Mouse (Mus musculus): ENCODE measurements around the gene Ndufaf4.
"Not testable (repeated sequence)": the region's sequence is repeated elsewhere in the genome, so short reads cannot be mapped to it uniquely, and the experiment has no call there.

The Ndufaf4 gene

GRCm38 (mm10) chr4:24897851-24898515, at the start of gene Ndufaf4:
Gene Ndufaf4, plus strand, starts transcription at chr4:24898083.
- DNase-seq = peak; percentile 94

DNA sequence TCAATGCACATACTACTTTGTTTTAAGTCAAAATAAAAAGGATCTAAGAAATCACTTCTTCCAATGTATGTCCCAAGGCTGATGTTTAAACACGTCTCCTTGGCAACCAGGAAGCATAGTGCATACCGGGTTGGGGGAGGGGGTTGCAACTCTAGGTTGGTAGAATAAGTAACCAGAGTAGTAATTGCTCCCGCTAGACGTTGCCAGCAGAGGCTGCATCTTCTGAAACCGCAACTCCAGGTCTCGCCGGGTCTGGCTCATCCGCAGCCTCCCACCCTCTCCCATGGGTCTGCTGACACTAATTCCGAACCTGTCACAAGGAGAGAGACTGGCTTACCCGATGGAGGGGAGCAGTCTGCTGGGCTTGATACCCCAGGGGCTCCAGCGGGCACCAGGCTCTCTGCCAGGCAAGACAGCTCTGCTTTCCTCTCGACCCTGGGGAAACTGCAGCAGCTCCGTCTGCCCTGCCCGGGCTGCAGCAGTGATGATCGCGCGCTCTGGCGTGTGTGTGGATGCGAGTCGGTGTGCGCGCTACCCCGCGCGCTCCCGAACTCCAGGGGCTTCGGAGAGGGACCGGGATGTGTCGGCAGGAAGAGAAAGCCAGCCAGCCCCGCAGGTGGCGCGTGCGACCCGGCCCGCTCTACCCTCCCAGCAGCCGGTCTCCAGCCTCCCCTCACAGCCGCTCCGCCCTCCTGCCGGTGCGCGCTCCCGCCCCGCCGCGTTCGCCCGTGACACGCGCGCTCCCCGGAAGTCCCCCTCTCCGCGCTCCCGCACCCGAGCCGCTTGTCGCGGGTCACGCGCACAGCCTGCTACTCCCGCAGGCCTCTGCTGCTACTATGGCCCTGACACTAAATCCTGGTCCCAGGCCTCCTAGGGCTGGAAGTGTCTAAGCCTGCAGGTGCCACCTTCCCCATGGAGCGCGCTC, 47.2 kb upstream of the Ndufaf4 start, which contains the start of gene Klhl32:
Gene Klhl32 (minus strand): TSS at position 724 of the 925 bp plus-strand sequence.
- DNase-seq = peak; percentile 91

GRCm38 (mm10) chr4:24865691-24866090, 32.2 kb upstream of the Ndufaf4 start:
- DNase-seq = no peak

- DNase-seq = no peak
Observed at GRCm38 (mm10) chr4:24869230-24869629, 28.7 kb upstream of the Ndufaf4 start.

DNA sequence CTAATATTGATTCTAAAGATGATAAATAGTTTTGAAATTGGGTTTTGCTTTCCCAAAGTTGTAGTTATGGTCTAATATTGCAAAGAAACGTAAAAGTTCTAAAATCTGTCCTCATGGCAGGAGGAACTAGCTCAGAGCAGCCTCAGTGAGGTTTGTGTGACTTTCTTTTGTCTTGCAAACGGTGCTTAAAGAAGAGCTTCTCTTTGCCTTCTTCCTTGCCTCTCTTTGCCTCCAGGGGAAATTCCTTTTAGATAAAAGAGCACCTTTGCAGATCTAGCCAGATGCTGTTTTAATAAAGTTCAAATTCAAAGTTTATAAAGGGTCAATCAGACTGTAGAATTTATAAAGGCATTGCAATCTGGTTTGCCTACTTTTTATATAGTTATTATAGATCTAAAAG, 8.5 kb upstream of the Ndufaf4 start:
- DNase-seq = not testable (repeated sequence)

- DNase-seq = not testable (repeated sequence)
Observed at GRCm38 (mm10) chr4:24892293-24892692, 5.6 kb upstream of the Ndufaf4 start.

DNA sequence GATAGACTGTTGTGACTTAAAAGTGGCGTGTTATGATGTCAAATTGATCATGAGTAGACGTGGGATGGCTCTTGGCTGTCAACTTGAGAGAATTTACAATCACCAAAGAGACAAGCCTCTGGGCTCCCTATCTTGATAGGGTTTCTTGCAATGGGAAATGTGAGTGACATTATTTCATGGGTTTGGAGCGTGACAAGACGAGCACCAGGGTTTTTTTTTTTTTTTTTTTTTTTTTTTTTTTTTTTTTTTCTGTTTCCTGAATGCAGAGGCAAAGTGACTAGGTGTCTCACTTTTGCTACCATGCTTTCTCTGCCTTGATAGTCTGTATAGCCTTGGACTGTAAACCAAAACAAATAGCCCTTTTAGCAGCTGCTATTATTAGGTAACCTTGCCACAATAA, 3.3 kb upstream of the Ndufaf4 start:
- DNase-seq = no peak

DNA sequence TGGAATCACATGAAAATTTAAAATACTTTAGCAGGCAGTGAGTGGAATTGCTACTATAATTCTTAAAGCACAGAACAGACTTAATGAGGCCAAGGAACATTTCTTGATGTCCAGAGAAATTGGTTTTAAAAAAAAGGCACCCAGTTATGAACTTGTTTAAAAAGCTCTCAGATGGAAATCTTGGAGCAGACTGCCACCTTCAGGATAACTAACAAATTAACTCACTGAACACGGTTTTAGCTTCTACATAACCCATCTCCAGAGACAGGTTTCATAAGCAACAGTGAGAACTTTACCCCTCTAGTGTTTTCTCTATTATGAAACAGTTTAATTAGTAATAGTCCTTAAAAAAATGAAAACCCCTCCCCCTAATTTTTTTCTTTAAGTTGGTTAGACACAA, 1.1 kb upstream of the Ndufaf4 start:
- DNase-seq = peak; percentile 31

- DNase-seq = no peak
Observed at GRCm38 (mm10) chr4:24897351-24897750, 532 bp upstream of the Ndufaf4 start.

- peak; percentile 8 for DNase-seq
Observed at GRCm38 (mm10) chr4:24898636-24899035, 753 bp downstream of the Ndufaf4 start.

DNA sequence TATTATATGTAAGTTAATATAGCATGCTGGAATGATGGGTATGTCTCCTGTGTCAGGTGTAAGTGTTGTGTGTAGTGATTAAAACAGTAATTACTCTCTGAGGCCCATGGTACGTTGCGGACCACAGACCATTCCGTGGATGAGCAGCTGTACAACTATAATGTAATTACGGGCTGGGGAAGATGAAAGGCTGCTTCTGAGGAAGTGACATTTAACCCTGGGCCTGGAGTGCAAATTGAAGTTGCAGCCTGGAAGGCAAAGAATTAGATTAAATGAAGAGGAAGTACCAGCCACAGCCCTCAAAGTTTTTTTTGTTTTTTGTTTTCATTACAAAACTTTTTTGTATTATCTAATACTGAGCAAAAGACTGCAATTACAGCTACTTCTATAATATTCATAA, 1.3 kb downstream of the Ndufaf4 start:
- no peak for DNase-seq

- no peak for DNase-seq
Observed at GRCm38 (mm10) chr4:24907745-24908144, 9.9 kb downstream of the Ndufaf4 start.

DNA sequence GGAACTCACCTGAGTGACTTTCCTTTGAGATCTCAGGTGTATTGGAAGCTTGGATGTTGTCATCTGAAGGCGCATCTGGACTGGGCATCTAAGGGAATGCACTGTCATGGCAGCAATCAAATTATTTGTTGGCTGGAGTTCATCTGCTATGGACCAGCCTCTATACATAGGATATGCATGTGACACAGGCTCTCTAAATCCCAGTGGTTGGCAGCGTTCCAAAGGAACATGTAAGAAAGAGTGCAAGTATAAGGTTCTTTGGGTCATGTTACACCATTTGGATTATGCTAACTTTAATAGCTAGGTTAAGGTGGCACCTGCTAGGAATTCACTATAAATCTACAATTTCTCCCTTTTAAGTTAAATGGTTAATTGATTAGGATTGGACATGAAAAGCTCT, 17.7 kb downstream of the Ndufaf4 start:
- no peak for DNase-seq

DNA sequence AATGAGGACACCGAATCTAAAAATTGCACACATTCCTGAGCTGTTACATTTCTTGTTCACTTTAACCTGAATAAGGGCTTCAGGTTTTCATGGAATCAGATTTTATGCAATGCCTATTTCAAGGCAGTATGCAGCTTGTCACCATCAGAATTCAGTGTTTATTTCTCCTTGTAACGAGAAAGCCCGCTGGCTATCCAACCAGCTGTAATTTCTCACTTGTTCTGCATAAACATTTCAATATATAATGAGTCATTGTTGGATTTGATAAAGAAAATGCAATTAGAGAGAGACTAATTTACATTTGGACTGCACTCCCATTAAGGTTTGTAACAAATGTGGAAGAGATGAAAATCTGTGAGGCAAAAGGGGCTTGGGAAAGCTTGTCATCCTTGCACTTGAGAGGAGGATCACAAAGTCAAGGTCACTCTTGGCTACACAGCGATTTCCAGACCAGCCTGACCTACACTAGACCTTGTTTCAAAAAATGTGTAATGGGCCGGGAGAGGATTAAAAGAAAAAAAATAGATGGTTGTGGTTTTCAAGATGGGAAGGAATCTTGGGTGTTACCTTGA, 22.2 kb downstream of the Ndufaf4 start:
- no peak for DNase-seq

GRCm38 (mm10) chr4:24924726-24925125, 26.8 kb downstream of the Ndufaf4 start:
- no peak for DNase-seq

DNA sequence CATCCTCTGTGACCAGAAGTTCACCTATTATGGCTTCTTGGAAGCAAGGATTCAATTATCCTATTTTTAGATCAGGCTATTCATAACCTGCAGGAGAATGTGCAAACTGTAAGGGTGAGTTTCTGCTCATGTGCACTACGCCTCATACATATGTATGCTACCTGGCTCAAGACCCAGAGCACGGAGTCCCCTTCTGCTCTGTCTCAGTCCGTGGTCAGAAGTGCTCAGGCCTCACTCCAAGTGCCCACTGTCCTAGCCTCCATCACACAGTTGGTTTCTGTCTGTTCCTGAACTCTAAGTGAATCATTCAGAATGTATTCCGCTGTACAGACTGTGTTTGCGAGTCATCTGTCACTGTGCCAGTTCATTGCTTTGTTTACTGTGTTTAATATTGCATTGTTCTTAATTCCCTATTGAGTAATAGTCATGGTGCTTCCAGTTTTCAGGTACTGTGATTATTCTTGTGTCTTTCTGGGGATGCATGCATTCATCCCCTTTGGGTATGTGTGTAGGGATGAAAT, 30.4 kb downstream of the Ndufaf4 start:
- DNase-seq = no peak

- no peak for DNase-seq
Observed at GRCm38 (mm10) chr4:24928926-24929325, 31.0 kb downstream of the Ndufaf4 start.

DNA sequence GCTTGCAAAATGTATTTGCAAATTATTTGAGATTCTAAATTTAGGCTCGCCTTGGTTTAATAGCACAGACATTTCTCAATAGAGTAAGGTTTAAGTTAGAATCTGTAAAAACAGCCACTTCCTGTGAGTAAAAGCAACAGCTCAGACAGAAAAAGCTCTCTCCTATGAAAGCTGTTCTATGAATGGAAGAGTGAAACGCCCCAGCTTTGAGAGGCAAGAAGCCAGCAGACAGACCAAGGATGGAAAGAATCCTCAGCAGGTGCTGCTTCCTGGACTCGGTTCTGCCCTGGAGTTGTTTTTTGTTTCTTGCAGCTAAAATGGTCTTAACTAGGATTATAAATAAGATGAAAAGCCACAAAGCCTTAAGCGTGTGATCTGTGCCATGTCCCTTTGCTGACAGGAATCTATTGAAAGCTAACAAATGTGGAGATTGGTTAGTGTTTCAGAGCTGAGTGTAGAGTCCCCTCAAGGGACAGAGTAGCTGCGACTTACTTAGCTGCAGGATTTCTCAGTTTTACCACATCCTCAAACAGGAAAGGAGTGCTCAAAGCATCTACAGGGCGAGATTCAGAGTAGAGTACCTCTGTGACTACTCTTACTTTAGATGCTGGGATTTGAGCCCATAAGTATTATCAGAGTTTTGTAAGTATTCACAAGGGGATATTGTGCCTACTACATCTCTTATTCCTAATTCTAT, 45.0 kb downstream of the Ndufaf4 start:
- no peak for DNase-seq

All from cerebellum, adult 9-11 months (tissue).